10 mouse cellular contexts compared by ENCODE assay signal in the genomic region with DNA sequence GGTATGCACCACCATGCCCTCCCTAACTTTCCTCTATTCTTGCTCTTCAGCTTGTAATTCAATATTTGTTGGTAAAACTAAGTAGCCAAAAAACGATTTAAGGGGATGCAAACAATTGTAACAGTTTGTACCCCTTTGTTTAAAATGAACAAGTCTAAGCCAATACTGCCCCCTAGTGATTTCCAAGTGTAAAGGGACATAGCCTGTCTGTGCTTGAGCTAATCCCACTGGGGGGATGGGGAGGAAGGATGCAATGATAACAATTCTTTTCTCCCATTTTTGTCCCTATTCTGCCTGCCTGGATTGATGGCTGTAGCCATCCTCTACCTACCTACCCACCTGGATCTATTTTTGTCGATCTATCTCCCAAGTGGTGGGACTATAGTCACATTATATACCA. TPM values are rescaled to one million over a fixed set of nuclear protein-coding genes. Genes with fewer than 3 reads are reported as not detected.
DNase-seq lines count a peak whose midpoint lies in the region; ATAC-seq and TF ChIP-seq lines count a peak whose summit lies in the region.
"Had no signal": no experiment of that assay in that cellular context is flagged by ENCODE, and none has a peak within 500 bp of the region (broad histone marks: within the 10 kb centered on the region; RNA-seq: fewer than 3 reads in every experiment).

No protein-coding gene starts in this region.

- H3K4me2 ChIP-seq in hindbrain, embryonic 11.5 days (replicated peaks; ENCODE audit: low read depth, low read length), result no peak overlapping the region
- no peak overlapping the region for H3K4me2 ChIP-seq in hindbrain, embryonic 16.5 days (ENCODE audit: low read length)
- no peak overlapping the region for H3K4me2 ChIP-seq in intestine, postnatal 0 days (replicated peaks; ENCODE audit: low read depth)
- H3K4me2 ChIP-seq in kidney, embryonic 15.5 days, result no peak overlapping the region

- TF ChIP-seq CTCF in intestine, postnatal 0 days (IDR thresholded peaks at IDR 0.05; ENCODE audit: low read depth), result peak; percentile 79

- H3K27me3 ChIP-seq in hindbrain, embryonic 11.5 days (ENCODE audit: control insufficient read depth, insufficient read depth, low read length), result no peaks in the 10 kb centered on the region
- no peaks in the 10 kb centered on the region for H3K27me3 ChIP-seq in hindbrain, embryonic 16.5 days (replicated peaks; ENCODE audit: control insufficient read depth, insufficient read depth, low read length)
- no peaks in the 10 kb centered on the region for H3K27me3 ChIP-seq in intestine, postnatal 0 days (replicated peaks; ENCODE audit: control insufficient read depth, insufficient read depth, low read length)
- H3K27me3 ChIP-seq in kidney, embryonic 15.5 days, result no peaks in the 10 kb centered on the region
- H3K27me3 ChIP-seq: megakaryocyte, embryonic 14.5 days had no signal

- H3K9me3 ChIP-seq in hindbrain, embryonic 11.5 days (ENCODE audit: control insufficient read depth, low read length), result no peaks in the 10 kb centered on the region
- H3K9me3 ChIP-seq in hindbrain, embryonic 16.5 days (ENCODE audit: control insufficient read depth, low read length), result no peaks in the 10 kb centered on the region
- H3K9me3 ChIP-seq in intestine, postnatal 0 days (ENCODE audit: control insufficient read depth), result no peaks in the 10 kb centered on the region
- H3K9me3 ChIP-seq in kidney, embryonic 15.5 days (replicated peaks), result no peaks in the 10 kb centered on the region
- H3K9me3 ChIP-seq: megakaryocyte, embryonic 14.5 days had no signal

- H3K9ac ChIP-seq in hindbrain, embryonic 11.5 days (ENCODE audit: low read depth, low read length), result no peak overlapping the region
- no peak overlapping the region for H3K9ac ChIP-seq in hindbrain, embryonic 16.5 days (ENCODE audit: low read depth, low read length)
- no peak overlapping the region for H3K9ac ChIP-seq in intestine, postnatal 0 days (ENCODE audit: low read depth, low read length)
- H3K9ac ChIP-seq in kidney, embryonic 15.5 days, result no peak overlapping the region

- peak; percentile 64 for DNase-seq in hindbrain, embryonic 11.5 days (ENCODE audit: low spot score)
- DNase-seq in CD4-positive helper T cell, adult 2 months (ENCODE audit: low read depth, low spot score), result peak; percentile 33
- DNase-seq in Muller cell, postnatal 12 days (ENCODE audit: inconsistent ontology term), result peak; percentile 22
- no peak for DNase-seq in adrenal gland, postnatal 14 days
- no peak for DNase-seq in adrenal gland, postnatal 36 days
- DNase-seq: adrenal gland, postnatal 10 days had no signal

- 62% methylated on average over 2 of the region's 2 CpGs for WGBS in hindbrain, embryonic 11.5 days
- WGBS in hindbrain, embryonic 16.5 days, result 50% methylated on average over 2 of the region's 2 CpGs
- WGBS in intestine, postnatal 0 days, result 47% methylated on average over 2 of the region's 2 CpGs
- 61% methylated on average over 2 of the region's 2 CpGs for WGBS in kidney, embryonic 15.5 days

- no peaks in the 10 kb centered on the region for H3K4me1 ChIP-seq in hindbrain, embryonic 11.5 days (replicated peaks; ENCODE audit: control insufficient read depth, insufficient read depth, low read length)
- H3K4me1 ChIP-seq in hindbrain, embryonic 16.5 days (ENCODE audit: control insufficient read depth, insufficient read depth, low read depth, low read length), result no peaks in the 10 kb centered on the region
- no peaks in the 10 kb centered on the region for H3K4me1 ChIP-seq in intestine, postnatal 0 days (replicated peaks; ENCODE audit: control insufficient read depth, insufficient read depth, low read length)
- no peaks in the 10 kb centered on the region for H3K4me1 ChIP-seq in kidney, embryonic 15.5 days

- no peak overlapping the region for H3K27ac ChIP-seq in hindbrain, embryonic 11.5 days (ENCODE audit: low read depth, low read length)
- no peak overlapping the region for H3K27ac ChIP-seq in hindbrain, embryonic 16.5 days (ENCODE audit: low read depth, low read length)
- H3K27ac ChIP-seq in intestine, postnatal 0 days (ENCODE audit: low read depth, low read length), result no peak overlapping the region
- no peak overlapping the region for H3K27ac ChIP-seq in kidney, embryonic 15.5 days

- no peak for ATAC-seq in hindbrain, embryonic 11.5 days (ENCODE audit: low FRiP score)
- no peak for ATAC-seq in hindbrain, embryonic 16.5 days
- ATAC-seq in intestine, postnatal 0 days, result no peak
- no peak for ATAC-seq in kidney, embryonic 15.5 days (replicated peaks; ENCODE audit: low FRiP score)

- H3K4me3 ChIP-seq in hindbrain, embryonic 11.5 days (ENCODE audit: low read depth, low read length), result no peak overlapping the region
- no peak overlapping the region for H3K4me3 ChIP-seq in hindbrain, embryonic 16.5 days (ENCODE audit: low read length)
- H3K4me3 ChIP-seq in intestine, postnatal 0 days (ENCODE audit: low read depth, low read length), result no peak overlapping the region
- no peak overlapping the region for H3K4me3 ChIP-seq in kidney, embryonic 15.5 days (replicated peaks)
- H3K4me3 ChIP-seq: megakaryocyte, embryonic 14.5 days had no signal

- H3K36me3 ChIP-seq in hindbrain, embryonic 11.5 days (ENCODE audit: control insufficient read depth, insufficient read depth, low read length), result peaks cover 38% of the 10 kb centered on the region
- peaks cover 38% of the 10 kb centered on the region for H3K36me3 ChIP-seq in hindbrain, embryonic 16.5 days (ENCODE audit: control insufficient read depth, insufficient read depth, low read length)
- H3K36me3 ChIP-seq in intestine, postnatal 0 days (ENCODE audit: control insufficient read depth, insufficient read depth), result peaks cover 61% of the 10 kb centered on the region
- peaks cover 92% of the 10 kb centered on the region for H3K36me3 ChIP-seq in kidney, embryonic 15.5 days

RNA-seq across cellular contexts. Expression of a gene that starts 16.6 kb away (rescaled TPM):
- polyA plus RNA-seq in hindbrain, embryonic 11.5 days (2014; fragmentation: Nextera tagmentation; extraction: Ambion mirVana), result 56.7 and 82.9 TPM in 2 replicates
- polyA plus RNA-seq in hindbrain, embryonic 16.5 days (2015; fragmentation: Nextera tagmentation; extraction: Ambion mirVana), result 97.0 and 97.9 TPM in 2 replicates
- 30.2 and 30.5 TPM in 2 replicates for polyA plus RNA-seq in intestine, postnatal 0 days (2015; fragmentation: Nextera tagmentation; extraction: Ambion mirVana)
- total RNA-seq in adrenal gland, postnatal 14 days (2021), result 68.4 and 85.4 TPM in 2 replicates
- 122 and 130 TPM in 2 replicates for polyA plus RNA-seq in kidney, embryonic 15.5 days (2015; fragmentation: Nextera tagmentation; extraction: Ambion mirVana)
- total RNA-seq in adrenal gland, postnatal 36 days (2021), result 100 to 1,000 TPM in 1 of 2 experiments, 10 to 100 TPM in 1; 53.4 to 103 TPM

RNA-seq across cellular contexts. Expression of a gene that starts 32.5 kb away (rescaled TPM):
- polyA plus RNA-seq in hindbrain, embryonic 11.5 days (2014; fragmentation: Nextera tagmentation; extraction: Ambion mirVana), result 132 and 133 TPM in 2 replicates
- polyA plus RNA-seq in hindbrain, embryonic 16.5 days (2015; fragmentation: Nextera tagmentation; extraction: Ambion mirVana), result 15.5 and 19.2 TPM in 2 replicates
- polyA plus RNA-seq in intestine, postnatal 0 days (2015; fragmentation: Nextera tagmentation; extraction: Ambion mirVana), result 54.7 and 56.3 TPM in 2 replicates
- 2.8 and 3.1 TPM in 2 replicates for total RNA-seq in adrenal gland, postnatal 14 days (2021)
- 46.2 and 49.7 TPM in 2 replicates for polyA plus RNA-seq in kidney, embryonic 15.5 days (2015; fragmentation: Nextera tagmentation; extraction: Ambion mirVana)
- total RNA-seq in adrenal gland, postnatal 36 days (2021), result under 1 TPM; 0.56 to 0.69 TPM

Comparison
In these comparisons a context has a peak if more than half of its experiments do, and no peak if none do; other contexts are left out.
1. DNase-seq: peak in hindbrain, embryonic 11.5 days (single experiment), CD4-positive helper T cell, adult 2 months (single experiment) and Muller cell, postnatal 12 days (single experiment); none in adrenal gland, postnatal 14 days (single experiment) and adrenal gland, postnatal 36 days (0 of 2).